Mouse (Mus musculus): ENCODE data around the gene Klhl5. TPM values are rescaled to one million over a fixed set of nuclear protein-coding genes. Genes with fewer than 3 reads are reported as not detected.

Klhl5 gene
- polyA plus RNA-seq, 1 experiment from 2014 or later, result 21.2 TPM

GRCm38 (mm10) chr5:65204726-65205125 lies 97.4 kb downstream of the Klhl5 start:
- Histone ChIP-seq H3K27ac (no peak overlapping the region), H3K27me3 (no peaks in the 10 kb centered on the region), H3K36me3 (peaks cover 4% of the 10 kb centered on the region; the same call in 1 of the 2 replicates), H3K9me3 (no peaks in the 10 kb centered on the region), H3K4me1 (peaks cover 9% of the 10 kb centered on the region), H3K4me2 (no peak overlapping the region), H3K4me3 (no peak overlapping the region), H3K9ac (no peak overlapping the region)
- ATAC-seq (ENCODE audit: insufficient number of reproducible peaks, insufficient read depth, low FRiP score, low TSS enrichment, low read depth), result no peak
- 88% methylated on average over 2 of the region's 2 CpGs for WGBS

- Histone ChIP-seq H3K27ac (no peak overlapping the region), H3K36me3 (peaks cover 2% of the 10 kb centered on the region; the same call in 1 of the 2 replicates), H3K4me1 (no peaks in the 10 kb centered on the region), H3K4me3 (no peak overlapping the region), H3K9me3 (no peaks in the 10 kb centered on the region), H3K27me3 (no peaks in the 10 kb centered on the region), H3K4me2 (no peak overlapping the region), H3K9ac (no peak overlapping the region)
- 18% methylated on average over 7 of the region's 7 CpGs for WGBS
- no peak for ATAC-seq (ENCODE audit: insufficient number of reproducible peaks, insufficient read depth, low FRiP score, low TSS enrichment, low read depth)
Measured at GRCm38 (mm10) chr5:65213321-65213720, 106.0 kb downstream of the Klhl5 start.

Other genes starting within 250 kb of the Klhl5 start
- 0.72 and 0.76 TPM in 2 replicates for gene Tlr1, start 174.0 kb upstream of the Klhl5 start, polyA plus RNA-seq (2015; fragmentation: Nextera tagmentation; extraction: Ambion mirVana)
- 0.85 and 1.3 TPM in 2 replicates for gene Tlr6, start 147.4 kb upstream of the Klhl5 start, polyA plus RNA-seq (2015; fragmentation: Nextera tagmentation; extraction: Ambion mirVana)
- 42.8 and 46.5 TPM in 2 replicates for gene Fam114a1, start 137.5 kb upstream of the Klhl5 start, polyA plus RNA-seq (2015; fragmentation: Nextera tagmentation; extraction: Ambion mirVana)
- 0.48 and 0.53 TPM in 2 replicates for gene Tmem156, start 15.4 kb upstream of the Klhl5 start, polyA plus RNA-seq (2015; fragmentation: Nextera tagmentation; extraction: Ambion mirVana)
- gene Wdr19, start 92.2 kb downstream of the Klhl5 start, polyA plus RNA-seq (2015; fragmentation: Nextera tagmentation; extraction: Ambion mirVana), result 10.8 and 12.9 TPM in 2 replicates
- 118 and 119 TPM in 2 replicates for gene Rfc1, start 228.1 kb downstream of the Klhl5 start, polyA plus RNA-seq (2015; fragmentation: Nextera tagmentation; extraction: Ambion mirVana)
- 0.10 and 0.14 TPM in 2 replicates for gene Klb, start 240.8 kb downstream of the Klhl5 start, polyA plus RNA-seq (2015; fragmentation: Nextera tagmentation; extraction: Ambion mirVana)

Data from embryonic facial prominence, embryonic 13.5 days (tissue).